ENCODE assay signal across 11 mouse cellular contexts in genomic region chr12:70590456-70591050, GRCm38 (mm10).
DNase-seq lines count a peak whose midpoint lies in the region; ATAC-seq lines count a peak whose summit lies in the region.
"Had no signal": no experiment of that assay in that cellular context is flagged by ENCODE, and none has a peak within 500 bp of the region (broad histone marks: within the 10 kb centered on the region; RNA-seq: fewer than 3 reads in every experiment).

No protein-coding gene starts in this region.

- H3K27ac ChIP-seq in limb, embryonic 13.5 days: no peak overlapping the region
- H3K27ac ChIP-seq in limb, embryonic 10.5 days: no peak overlapping the region
- H3K27ac ChIP-seq: heart, embryonic 13.5 days; macrophage had no signal

- WGBS in limb, embryonic 13.5 days: 43% methylated on average over 12 of the region's 12 CpGs
- WGBS in limb, embryonic 10.5 days: 82% methylated on average over 12 of the region's 12 CpGs

- H3K4me2 ChIP-seq in limb, embryonic 13.5 days (replicated peaks): no peak overlapping the region
- H3K4me2 ChIP-seq: heart, embryonic 13.5 days had no signal

- no peaks in the 10 kb centered on the region for H3K36me3 ChIP-seq in limb, embryonic 13.5 days
- no peaks in the 10 kb centered on the region for H3K36me3 ChIP-seq in limb, embryonic 10.5 days
- H3K36me3 ChIP-seq: heart, embryonic 13.5 days had no signal

- no peak overlapping the region for H3K9ac ChIP-seq in limb, embryonic 13.5 days
- H3K9ac ChIP-seq: heart, embryonic 13.5 days had no signal

- no peaks in the 10 kb centered on the region for H3K9me3 ChIP-seq in limb, embryonic 13.5 days
- no peaks in the 10 kb centered on the region for H3K9me3 ChIP-seq in limb, embryonic 10.5 days (replicated peaks)
- H3K9me3 ChIP-seq: heart, embryonic 13.5 days had no signal

- H3K4me1 ChIP-seq in limb, embryonic 13.5 days: peaks cover 18% of the 10 kb centered on the region
- 0 out of 2 replicates have a peak, but pooled peaks cover 3% of the 10 kb centered on the region for H3K4me1 ChIP-seq in limb, embryonic 10.5 days

- no peak for DNase-seq in limb, embryonic 10.5 days (ENCODE audit: low spot score)
- DNase-seq in gastrocnemius, adult 18-20 months (ENCODE audit: low spot score): peak; percentile 70
- peak; percentile 33 for DNase-seq in heart, postnatal 4 days
- peak; percentile 54 for DNase-seq in lung, postnatal 25 days (ENCODE audit: low spot score)
- no peak for DNase-seq in thymus, postnatal 10 days (ENCODE audit: low spot score in 2 of 2)
- no peak for DNase-seq in spleen, adult 18-20 months
- DNase-seq: thymus, postnatal 14 days had no signal

- peak; percentile 57; the same call in 1 of the 2 replicates for ATAC-seq in limb, embryonic 13.5 days (ENCODE audit: low FRiP score, low read depth)
- ATAC-seq in megakaryocyte-erythroid progenitor cell, adult 5-6 weeks (replicated peaks; ENCODE audit: low FRiP score, low TSS enrichment, poor library complexity, severe bottlenecking): no peak

- H3K4me3 ChIP-seq in limb, embryonic 13.5 days: no peak overlapping the region
- no peak overlapping the region for H3K4me3 ChIP-seq in limb, embryonic 10.5 days
- H3K4me3 ChIP-seq: heart, embryonic 13.5 days had no signal

- no peaks in the 10 kb centered on the region for H3K27me3 ChIP-seq in limb, embryonic 13.5 days
- H3K27me3 ChIP-seq in limb, embryonic 10.5 days (ENCODE audit: low read depth, poor library complexity, severe bottlenecking): no peaks in the 10 kb centered on the region
- H3K27me3 ChIP-seq: heart, embryonic 13.5 days had no signal

Comparison
In these comparisons a context has a peak if more than half of its experiments do, and no peak if none do; other contexts are left out.
1. DNase-seq: peak in gastrocnemius, adult 18-20 months (single experiment), heart, postnatal 4 days (single experiment) and lung, postnatal 25 days (single experiment); none in limb, embryonic 10.5 days (single experiment), thymus, postnatal 10 days (0 of 2) and spleen, adult 18-20 months (0 of 2).